Mouse (Mus musculus): Measurements from ENCODE around the gene Bcat2.

The Bcat2 gene

DNA sequence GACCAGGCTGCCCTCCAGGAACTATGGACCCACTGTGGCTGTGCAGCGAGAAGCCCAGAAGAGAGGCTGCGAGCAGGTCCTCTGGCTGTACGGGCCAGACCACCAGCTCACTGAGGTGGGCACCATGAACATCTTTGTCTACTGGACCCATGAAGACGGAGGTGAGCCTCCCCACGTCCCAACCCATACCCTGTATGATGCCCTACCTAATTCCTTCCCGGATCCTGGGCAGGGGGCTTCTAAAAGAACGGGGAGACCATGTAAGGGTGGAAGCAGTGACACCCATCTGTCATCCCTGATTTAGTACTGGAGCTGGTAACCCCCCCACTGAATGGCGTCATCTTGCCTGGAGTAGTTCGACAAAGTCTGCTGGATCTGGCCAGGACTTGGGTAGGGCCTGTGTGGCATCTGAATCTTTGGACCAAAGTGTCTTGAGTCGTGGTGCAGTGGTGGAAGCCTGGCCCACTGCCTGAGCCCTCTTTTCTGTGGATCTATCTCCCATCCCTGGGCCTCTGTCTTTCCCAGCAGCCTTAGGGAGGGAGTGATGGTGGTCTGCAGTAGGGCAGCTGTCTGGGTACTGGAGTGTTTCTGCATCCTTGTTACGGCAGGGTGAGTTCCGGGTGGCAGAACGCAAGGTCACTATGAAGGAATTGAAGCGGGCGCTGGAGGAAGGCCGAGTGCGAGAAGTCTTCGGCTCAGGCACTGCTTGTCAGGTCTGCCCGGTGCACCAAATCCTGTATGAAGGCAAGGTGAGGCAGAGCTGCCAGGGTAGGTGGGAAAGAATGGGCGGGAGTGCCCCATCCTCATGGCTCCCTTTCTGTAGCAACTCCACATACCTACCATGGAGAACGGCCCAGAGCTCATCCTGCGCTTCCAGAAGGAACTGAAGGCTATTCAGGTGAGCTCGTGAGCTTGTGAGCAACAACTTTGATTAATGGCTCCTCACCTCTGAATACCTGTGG is 18.0 kb downstream of the Bcat2 start:
- no peak for DNase-seq (ENCODE audit: low read depth)

DNA sequence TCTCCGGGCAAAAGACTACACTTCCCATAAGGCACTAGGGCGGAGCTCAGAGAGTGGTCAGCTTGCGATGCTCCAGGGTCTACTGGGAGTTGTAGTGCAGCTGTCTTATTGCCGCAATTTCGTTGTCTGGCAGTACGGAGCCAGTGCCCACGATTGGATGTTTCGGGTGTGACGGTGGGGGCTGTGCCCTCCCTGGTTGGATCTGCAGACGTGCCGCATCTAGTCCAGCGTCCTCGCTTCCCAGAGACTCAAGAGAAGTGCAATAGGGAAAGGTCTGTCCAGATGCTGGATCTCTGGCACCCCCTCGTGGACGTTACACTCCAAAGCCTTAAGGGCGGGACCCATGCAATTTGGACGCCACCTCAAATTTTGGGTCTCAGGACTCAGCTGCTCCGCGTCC is 19.2 kb downstream of the Bcat2 start:
- peak; percentile 98 for DNase-seq (ENCODE audit: low read depth)

DNA sequence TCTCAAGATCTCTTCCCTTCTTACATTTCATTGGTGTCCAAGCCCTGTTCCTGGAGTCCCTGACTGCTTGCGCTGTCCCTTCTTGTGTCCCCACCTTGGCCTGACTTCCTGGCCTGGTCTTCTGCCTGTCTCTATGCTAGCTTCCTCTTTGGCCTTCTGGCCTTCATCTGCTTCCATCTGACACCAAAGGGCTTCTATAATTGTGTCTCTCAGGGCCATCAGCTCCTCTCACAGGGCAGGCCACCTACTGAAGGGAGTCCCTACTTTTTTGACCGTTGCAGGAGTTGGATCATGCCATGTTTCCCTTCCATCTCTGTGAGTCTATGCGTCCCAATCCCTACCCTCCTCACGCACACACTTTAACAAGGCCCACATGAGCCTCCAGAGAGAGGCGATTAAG is 19.9 kb downstream of the Bcat2 start:
- no peak for DNase-seq (ENCODE audit: low read depth)

DNA sequence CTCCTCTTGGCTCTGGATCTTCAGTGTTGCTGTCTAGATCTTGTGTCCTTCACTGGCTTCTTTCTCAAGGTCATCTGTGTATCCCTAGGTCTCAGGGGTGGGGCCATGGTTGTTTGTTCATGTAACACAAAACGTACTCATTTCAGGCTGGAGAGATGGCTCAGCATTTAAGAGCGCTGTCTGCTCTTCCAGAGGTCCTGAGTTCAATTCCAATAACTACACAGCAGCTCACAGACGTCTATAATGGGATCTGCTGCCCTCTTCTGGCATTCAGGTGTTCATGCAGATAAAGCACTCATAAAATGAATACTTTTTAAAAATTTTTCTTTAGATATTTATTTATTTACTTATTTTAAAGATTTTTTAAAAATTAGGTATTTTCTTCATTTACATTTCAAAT is 20.9 kb downstream of the Bcat2 start:
- DNase-seq (ENCODE audit: low read depth) = peak; percentile 66

DNA sequence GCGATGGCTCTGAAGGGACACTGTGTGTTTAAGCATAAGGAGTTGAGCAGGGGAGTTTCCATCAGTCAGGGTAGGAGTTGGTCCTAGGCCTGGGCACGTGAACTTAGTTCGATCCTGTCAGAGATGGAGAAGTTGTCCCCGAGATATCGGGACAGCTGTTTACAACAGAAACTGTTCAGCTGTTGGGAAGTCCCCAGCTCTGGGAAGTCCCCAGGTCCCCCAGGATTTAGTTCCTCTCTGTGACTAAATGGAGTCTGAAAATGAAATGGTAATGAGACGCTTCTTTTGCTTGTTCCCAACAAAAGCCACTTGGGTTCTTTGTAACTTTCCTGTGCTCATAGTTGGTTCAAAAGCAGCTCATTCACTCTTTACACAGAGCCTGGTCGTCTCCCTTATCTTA is 21.9 kb downstream of the Bcat2 start:
- no peak for DNase-seq (ENCODE audit: low read depth)

DNA sequence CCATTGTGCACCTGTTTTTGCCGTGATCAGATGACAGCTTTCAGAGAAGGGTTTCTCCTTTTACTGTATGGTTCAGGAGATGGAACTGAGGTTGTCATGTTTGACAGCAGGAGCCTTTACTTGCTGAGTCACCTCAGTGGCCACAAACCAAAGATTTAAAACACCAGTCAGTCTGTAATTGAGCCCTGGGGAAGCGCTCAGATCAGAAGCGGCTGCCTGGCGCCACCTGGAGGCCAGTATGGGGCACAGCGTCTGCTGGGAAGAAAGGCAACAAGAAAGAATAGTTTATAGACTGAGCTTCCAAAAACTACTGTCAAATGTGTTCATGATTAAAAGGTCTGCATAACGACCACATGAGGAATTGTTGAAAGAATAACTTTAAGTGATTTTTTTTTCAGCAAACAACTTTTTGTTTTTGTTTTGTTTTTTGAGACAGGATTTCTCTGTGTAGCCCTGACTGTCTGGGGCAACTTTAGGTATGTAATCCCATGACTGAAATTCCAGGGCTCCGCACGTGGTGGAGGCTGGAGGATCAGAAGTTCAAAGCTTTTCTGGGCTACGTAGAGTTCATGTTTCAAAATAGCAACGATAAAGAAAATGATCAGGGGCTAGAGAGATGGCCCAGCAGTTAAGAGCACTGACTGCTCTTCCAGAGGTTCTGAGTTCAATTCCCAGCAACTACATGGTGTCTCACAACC is 23.3 kb downstream of the Bcat2 start:
- peak; percentile 96 for DNase-seq (ENCODE audit: low read depth)

DNA sequence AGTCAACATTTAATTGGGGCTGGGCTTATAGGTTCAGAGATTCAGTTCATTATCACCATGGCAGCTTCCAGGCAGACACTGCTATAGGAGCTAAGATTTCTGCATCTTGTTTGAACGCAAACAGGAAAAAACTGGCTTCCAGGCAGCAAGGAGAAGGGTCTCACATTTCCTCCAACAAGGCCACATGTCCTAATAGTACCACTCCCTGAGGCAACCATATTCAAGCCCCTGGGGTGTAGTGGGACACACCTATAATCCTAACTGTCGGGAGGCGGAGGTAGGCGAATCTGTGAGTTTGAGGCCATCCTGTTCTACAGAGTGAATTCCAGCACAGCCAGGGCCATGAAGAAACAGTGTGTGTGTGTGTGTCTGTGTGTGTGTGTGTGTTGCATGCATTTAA is 25.2 kb downstream of the Bcat2 start:
- DNase-seq (ENCODE audit: low read depth) = no peak

DNA sequence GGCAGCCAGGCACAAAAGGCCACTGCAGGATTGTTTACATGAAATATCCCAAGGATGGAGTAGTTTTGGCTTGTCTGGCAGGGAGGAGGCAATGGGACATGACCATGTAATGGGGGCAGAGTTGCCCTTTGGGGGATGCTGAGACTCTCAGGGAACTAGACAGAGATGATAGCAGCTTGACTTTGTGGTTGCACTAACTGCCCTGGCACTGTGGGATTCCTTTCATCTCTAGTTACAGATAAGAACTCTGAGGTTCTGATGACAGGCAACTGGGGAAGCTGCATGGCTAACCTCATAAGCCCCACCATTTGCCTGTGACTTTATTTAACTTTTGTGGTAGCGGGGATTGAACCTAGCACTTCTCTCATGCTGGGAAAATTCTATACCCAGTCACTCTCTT is 26.2 kb downstream of the Bcat2 start:
- peak; percentile 63 for DNase-seq (ENCODE audit: low read depth)

DNA sequence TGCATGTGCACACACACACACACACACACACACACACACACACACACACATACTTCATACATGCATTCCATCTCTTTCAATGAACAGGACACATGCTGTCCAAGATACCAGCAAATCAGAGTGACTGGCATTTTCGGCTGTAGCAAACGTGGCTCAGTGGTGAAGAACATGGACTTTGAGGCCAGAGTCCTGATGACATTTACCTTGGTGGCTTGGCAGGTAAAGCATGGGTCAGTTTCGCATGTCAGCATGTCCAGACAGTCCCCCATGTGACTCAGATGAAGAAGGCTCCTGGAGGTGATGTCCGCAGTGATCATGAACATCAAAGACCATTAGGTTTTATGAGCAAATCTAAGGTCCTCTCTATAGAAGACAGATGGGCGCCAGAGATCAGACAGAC is 27.1 kb downstream of the Bcat2 start:
- DNase-seq (ENCODE audit: low read depth) = no peak

DNA sequence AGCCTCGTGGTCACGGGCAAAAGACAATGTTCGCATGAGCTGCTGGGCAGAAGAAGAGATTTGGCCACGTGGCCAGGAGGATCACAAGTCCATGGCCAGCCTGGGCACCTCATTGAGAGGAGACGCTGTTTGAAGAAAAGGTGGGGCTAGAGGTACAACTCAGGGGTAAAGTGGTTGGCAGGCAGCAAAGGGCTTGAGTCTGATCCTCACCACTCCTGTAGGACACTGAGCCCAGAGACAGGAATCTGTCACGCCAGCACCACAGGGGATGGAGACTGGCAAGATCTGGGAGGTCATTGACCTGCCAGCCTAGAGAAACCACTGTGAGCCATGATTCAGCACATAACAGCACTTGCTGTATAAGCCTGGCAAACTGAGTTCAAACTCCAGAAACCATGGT is 27.6 kb downstream of the Bcat2 start:
- DNase-seq (ENCODE audit: low read depth) = no peak

DNA sequence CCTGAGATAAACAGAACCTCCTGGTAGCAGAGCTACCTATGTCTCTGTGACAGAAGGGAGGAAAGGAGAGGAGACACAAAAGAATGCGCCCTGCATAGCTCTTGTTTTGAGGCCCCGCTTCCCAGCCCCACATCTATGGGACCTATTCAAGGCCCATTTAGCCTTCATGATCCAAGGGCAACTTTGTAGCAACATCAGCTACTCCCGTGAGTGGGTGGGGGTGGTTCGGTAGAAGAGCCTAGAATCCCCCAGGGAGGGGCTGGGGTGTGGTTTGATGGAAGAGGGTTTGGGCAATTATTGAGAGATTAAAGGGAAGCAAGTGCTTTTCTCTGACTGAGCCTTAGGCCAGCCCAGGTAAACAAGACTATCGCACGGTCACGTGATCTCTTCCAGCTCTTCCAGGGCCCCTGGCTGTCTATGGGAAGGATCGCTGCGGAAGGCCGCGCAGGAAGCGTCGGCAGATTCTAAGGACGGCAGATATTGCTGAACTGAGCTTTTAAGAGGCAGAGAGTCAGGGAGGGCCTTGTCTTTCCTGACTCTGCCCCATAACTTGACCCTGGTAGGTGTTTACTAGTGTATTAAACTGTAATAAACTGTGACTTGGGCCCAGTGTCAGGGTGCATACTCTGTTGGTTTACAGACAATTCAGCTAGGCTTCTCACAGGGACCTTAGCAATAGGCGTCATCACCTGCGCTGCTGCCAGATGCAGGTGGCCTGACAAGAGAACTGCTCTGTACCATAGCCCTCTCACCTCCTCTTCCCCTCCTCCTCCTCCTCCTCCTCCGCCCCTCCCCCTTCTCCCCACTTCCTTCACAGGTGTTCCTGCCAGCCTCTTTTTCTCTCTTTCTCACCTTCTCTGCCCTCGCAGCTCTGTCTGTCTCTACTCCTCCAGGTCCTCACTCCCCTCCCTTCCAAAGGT is 29.3 kb downstream of the Bcat2 start:
- no peak for DNase-seq (ENCODE audit: low read depth)

DNA sequence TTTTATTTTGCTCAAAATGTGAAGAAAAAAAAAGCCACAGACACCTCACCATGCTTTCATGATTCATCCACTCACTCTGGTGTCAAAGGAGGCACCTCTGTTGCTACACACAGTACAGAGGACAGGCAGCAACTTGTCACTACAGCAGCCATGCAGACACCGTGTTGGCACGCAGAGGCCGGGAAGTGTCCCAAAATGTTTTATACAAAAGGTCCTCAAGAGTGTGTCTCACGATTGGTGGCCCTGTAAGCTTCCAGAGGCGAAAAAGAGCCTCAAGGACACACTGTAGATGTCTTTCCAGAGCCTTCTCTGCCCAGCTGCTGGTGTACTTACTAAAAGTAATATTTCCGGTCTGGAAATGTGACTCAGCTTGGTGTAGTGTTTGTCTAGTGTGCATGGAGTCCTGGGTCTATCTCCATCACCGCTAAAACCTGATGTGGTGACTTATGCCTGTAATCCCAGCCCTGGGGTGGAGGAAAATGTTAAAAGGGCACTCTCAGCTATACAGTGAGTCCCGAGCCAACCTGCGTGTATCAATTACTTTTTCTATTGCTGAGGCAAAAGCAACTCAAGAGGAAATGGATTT is 35.8 kb downstream of the Bcat2 start:
- DNase-seq (ENCODE audit: low read depth) = peak; percentile 91

DNA sequence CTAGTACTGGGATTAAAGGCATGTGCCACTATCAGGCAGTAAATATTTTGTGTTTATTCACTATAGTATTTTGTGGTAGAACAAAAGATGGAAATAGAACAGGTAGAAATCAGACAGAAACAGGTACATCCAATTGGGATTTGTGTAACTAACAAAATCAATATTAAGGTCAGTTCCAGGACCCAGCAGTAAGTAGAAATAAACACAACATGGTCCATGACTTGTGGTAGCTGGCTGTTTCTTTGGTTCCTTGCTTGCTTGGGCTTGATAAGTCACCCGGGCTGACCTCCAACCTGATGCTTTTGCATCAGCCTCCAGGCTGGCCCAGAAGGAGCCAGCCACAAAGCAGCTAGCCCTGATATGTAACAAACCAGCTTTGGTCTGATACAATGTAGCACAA is 39.6 kb downstream of the Bcat2 start:
- DNase-seq (ENCODE audit: low read depth) = no peak

DNA sequence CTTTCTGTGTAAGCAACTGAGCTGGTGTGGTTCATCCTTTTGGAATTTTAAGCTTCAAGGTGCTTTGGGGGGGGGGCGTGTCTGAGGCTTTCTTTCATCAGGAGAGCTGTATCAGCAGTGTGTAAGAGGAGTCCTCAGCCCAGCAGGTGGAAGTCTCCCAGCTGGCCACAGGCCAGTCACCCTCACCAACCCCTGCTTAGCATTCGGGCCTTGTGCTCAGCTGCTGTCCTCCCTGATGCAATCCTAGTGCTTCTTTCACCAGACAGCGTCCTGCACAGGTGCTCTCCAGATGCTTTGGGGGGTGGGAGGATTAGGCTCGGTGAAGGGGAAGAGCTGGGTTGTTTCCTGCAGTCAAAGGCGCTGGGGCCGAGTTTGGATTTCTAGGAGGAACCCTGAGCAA is 46.3 kb downstream of the Bcat2 start:
- DNase-seq (ENCODE audit: low read depth) = no peak

DNA sequence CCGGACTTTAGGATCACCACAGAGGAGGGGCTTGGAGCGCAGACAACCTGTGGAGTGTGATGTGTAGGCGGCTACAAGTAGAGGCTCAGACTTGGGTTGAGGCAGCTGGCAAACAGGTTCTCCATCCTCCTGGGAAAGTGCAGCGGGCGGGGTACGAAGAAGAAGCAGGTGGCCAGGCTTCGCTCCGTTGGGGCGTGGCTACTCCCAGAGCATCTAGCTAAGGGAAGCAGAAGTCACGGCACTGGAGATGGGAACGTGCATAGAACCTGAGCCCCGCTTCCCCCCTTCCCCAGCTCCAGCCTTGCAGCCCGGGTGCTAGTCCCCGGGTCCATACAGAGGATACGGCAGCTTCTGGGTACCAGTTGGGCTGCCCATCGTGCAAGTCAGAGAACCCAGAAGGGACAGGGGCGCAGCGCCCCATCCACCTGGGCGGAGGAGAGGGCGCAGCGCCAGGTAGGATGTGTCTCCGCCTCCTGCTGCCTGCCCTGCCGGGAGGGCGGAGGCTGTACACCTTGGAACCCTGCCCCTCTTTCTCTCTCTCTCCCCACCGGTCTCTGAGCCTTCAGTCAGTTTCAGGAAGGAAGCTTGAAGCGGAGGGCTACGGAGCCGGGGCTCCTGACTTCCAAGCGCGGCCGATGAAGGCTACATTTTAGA is 47.2 kb downstream of the Bcat2 start, which contains the start of gene Fut1:
Fut1 (plus strand) TSS at position 248 of the 654 bp plus-strand sequence.
- no peak for DNase-seq (ENCODE audit: low read depth)

DNA sequence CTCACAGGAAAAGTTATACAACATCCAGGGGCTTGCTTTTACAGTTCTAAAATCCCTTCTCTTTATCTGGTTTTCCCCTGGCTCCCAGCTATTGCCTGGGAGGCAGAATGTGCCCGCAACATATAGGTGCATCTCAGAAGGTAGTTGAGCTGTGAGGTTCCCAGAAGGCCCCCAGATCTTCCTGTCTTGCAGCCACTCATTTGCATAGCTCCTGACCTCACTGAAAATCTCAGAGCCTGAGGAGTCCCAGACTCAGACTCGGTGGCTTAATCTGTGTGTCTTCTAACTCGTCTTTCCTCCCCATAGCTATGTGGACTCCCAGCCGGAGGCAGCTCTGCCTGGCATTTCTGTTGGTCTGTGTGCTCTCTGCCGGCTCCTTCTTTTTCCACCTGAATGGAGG is 48.4 kb downstream of the Bcat2 start:
- no peak for DNase-seq (ENCODE audit: low read depth)

DNA sequence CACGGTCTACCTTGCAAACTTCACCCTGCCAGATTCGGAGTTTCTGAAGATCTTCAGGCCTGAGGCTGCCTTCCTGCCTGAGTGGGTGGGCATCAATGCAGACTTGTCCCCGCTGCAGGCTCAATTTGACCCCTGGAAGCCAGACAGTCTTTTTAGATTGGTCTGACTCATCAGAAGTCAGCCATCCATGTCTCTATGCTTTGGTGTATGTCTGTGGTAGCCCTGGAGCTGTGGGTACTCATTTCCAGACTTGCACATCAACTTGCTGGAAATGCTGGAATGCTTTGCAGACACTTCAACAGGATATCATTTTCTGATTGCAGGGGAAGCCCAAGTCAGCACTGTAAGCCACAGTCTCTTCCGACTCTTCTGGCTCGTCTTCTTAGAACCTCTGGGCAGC is 49.6 kb downstream of the Bcat2 start:
- DNase-seq (ENCODE audit: low read depth) = no peak

DNA sequence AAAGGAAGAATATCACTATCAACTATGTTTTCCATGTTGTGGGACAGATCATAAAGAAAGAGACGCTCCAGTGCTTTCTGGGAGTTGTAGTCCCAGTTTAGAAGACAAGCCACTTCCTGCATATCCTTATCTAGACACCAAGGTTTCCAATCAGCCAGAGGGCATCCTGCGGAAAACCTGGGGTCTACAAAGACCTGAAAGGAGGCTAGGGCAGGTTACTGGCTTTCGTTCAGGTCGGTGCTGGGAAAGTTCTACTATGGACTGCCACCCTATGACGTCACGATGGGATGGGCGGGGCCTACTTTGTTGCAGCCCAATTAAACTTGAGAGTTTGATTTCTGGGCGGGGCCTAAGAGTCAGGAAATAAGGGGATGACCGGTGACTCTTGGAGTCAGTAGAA is 51.5 kb downstream of the Bcat2 start, which contains the start of gene Izumo1:
Izumo1 (plus strand) TSS at position 369 of the 400 bp plus-strand sequence.
- peak; percentile 29 for DNase-seq (ENCODE audit: low read depth)

DNA sequence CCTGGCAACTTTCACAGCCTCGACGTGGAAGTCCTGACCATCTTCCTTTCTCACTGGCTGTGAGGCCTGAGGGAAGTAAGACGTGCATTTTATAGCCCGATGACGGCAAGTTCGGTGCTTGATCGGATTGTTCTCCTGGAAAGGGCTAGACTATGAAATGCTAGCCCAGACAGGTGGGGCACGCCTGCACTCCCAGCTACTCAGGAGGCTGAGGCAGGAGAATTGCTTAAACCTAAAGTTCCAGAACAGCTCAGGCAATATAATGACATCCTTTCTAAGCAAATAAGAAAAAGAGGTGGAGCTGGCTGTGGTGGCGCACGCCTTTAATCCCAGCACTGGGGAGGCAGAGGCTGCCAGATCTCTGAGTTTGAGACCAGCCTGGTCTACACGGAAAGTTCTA is 53.6 kb downstream of the Bcat2 start:
- peak; percentile 87 for DNase-seq (ENCODE audit: low read depth)

DNA sequence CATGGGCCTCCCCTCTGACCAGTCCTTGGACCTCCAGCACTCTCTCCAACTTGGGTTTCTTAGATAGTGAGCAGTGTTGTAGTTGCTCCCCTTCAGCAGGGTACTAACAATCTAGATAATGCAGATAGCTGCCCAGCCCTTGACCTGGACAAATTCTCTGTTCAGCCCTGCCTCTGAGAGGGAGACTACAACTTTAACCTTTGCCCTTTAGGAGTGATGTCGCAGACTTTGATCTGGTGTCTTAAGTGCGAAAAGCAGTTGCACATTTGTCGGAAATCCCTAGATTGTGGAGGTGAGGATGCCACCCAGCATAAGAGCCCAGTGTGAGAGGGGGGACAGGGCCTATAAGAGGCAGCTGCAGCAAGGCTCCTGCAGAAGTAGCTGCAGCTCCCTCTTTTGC is 54.8 kb downstream of the Bcat2 start:
- DNase-seq (ENCODE audit: low read depth) = no peak

DNA sequence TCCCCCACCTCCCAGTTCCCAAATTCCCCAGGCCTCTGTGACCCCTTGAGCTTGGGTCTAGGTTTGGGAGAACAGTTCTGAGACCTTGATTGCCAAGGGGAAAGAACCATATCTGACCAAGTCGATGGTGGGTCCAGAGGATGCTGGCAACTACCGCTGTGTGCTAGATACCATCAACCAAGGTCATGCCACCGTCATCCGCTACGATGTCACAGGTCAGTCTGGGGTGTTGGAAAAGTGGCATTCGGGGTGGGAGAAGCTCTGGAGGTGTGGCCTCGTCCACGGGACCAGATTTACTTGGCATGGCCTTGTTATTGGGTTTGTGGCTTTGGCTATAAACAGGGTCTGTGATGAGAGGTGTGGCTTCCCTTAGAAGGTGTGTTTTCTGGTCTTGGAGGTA is 55.5 kb downstream of the Bcat2 start:
- no peak for DNase-seq (ENCODE audit: low read depth)

Measured in 416B (cell line).